Mouse (Mus musculus) bone marrow, adult 2 months (tissue): Measurements from ENCODE around the gene Flt1.

Experiments used
- CTCF ChIP-seq: fragments of 200-500 bp; IDR thresholded peaks from 2 replicates; pipeline ENCODE4 v1.5.1; 2011; ENCODE audit warnings: low read length, control low read depth; ENCODE audit not compliant: control insufficient read depth, insufficient read depth
- POLR2A ChIP-seq: fragments of 200-500 bp; IDR thresholded peaks from 2 replicates; pipeline ENCODE4 v1.6.1; 2011; ENCODE audit warnings: low read depth, mild to moderate bottlenecking, control low read depth, low read length, borderline replicate concordance; ENCODE audit not compliant: control insufficient read depth

DNA sequence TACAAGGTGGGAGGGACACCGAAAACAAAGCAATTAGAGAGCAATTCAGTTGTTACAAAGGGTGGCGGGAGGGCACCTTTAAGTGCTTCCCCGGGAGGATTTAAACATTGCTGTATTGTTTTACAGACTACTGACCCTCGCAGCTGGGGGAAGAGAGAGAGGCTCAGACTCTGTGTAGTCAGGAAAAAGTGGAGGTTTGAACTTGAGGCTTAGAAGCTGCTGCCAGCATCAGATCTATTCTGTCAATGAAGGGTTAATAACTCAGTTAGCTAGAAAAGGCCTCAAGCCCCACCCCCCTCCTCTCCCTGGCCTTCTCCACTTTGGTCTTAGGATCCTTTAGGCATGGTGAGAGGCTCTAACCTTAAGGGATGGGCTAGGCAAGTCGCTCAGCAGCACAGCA, 24.2 kb upstream of the Flt1 start:
- TF ChIP-seq CTCF, result no peak
- no peak for TF ChIP-seq POLR2A
